Mouse (Mus musculus) layer of hippocampus, adult 9-11 months (tissue): Measurements from ENCODE around the gene Mns1.
"Not testable (repeated sequence)": the region's sequence is repeated elsewhere in the genome, so short reads cannot be mapped to it uniquely, and the experiment has no call there.

ENCODE experiments used
- DNase-seq: peaks from one replicate; pipeline ENCODE4 v3.0.0; 2022

Mns1 gene

GRCm38 (mm10) chr9:72427861-72428260, 9.9 kb upstream of the Mns1 start:
- no peak for DNase-seq

DNA sequence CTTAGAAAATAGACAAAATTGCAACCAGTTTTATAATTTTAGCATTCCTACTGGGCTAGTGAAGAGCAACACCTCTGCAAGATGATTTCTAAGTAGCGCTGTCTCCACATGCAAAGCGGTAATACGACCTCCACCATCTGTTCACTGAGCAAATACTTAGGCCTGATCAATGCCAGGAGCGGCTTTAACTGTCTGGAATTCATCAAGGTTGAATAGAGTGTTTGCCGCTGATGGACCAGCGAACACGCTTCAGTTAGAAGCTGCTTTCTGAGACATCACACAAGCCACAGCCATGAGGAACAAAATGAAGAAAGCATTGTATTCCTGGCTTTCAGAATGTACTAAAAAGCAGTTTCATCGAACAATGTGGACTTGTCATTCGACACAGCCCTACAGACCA, 2.9 kb upstream of the Mns1 start:
- no peak for DNase-seq

- no peak for DNase-seq
Observed at GRCm38 (mm10) chr9:72438749-72439148, 938 bp downstream of the Mns1 start.

DNA sequence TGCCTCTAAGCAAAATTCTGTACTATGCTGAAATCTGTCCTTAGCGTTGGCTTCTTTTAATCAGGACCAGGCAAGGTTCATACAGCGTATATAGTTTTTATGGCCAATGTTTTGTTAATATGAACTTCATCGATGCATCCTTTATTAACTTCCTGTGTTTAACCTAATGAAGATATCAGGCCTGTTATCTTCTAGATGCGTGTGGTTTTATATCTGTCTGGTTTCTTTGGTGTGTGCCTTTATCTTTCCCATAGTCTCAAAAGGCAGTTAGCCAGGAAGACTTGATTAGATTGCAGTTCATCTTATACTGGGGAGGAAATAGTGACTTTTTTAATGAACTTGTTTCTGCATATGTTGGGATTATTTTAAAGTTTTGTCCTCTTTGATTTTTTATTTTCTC, 2.5 kb downstream of the Mns1 start:
- no peak for DNase-seq

DNA sequence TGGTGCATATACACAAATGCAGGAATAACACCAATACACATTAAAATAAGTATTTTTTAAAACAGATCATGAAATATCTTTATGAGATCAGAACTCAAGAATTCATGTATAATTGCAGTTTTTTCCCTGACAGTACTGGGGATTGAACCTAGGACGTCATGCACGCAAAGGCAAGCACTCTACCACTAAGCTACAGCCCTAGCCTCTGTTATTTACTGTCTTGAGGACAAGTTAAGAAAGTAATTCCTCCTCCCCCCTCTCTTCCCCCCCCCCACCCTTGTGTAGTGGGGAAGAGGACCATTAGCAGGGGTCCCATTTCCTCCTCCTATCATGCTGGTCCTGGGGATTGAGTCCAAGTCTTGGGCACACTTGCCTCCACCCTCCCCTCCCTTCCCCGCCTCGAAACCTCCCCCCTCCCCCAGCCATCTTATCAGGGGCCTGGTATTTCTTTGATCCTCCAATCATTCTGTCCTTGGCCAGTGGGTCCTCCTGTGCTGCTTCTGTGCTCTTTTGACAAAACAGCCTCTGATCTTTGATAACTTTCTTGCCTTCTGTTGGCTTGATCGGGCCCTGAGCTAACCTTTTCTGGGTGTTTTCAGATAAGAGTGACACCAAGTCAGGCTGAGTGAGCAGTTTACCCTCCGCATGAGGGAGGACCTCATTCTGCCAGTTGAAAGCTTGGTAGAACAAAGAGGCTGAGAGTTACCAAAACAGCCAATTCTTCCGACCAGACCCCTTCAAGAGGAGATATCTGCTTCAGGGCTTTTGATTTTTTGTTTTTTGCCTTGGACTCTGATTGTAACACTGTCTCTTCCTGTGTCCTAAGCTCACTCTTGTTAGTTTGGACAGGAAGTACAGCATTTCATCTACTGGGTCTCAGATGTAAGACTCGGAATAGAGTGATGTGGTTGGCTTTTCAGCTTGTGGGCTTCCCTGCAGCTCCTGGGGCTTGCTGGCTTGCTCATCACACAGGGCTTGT, 3.4 kb downstream of the Mns1 start:
- no peak for DNase-seq

DNA sequence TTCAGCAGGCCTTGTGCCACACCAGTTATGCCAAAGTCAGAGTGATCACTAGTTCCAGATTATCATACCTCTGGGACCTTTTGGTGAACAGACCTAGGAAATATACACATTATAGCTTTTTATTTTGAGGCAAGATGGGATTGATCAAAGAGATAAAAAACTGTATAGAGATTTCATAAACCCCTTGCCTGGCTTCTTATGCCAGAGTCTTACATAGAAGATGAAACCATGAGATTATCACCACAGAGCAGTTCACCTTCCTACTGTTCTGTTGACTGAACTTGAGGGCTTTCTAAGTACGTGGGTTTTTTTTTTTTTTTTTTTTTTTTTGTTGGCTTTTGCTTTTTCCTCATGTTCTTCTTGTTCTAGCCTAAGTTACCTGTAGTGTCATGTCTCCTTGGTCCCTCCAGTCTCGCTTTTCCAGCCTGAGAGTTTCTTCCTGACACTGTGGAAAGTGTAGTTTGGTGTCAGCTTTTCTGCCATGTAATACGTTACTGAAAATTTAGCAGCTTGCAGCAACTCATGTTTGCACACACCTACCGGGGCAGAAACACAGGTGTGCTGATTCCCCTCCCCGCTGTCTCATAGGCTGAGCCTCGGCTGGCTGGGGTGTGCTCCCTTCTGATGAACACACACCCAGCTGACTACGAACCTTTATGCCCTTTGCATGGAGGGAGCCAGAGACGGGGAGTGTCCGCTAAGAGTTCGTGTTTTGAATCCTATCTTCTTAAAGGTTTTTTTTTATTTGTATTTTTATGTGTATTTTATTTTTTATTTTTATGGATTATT, 4.3 kb downstream of the Mns1 start:
- no peak for DNase-seq

DNA sequence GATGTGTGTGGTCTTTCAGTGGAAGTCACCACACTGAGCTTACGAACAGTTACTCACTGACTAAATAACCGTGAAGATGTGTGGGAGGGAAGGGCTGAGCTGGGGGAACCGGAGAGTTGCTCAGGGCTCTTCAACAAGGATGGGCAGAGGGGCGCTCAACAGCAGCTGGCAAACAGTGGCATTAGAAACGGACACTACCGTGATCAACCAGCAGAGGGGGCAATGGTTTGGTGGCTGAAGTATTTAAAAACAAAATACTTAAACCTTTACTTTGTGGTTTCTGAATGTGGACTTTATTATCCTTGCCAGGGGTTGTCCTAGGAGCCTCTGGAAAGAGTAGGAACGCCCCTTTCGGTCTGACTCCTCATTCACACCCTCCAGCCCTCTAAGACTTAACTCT, 10.2 kb downstream of the Mns1 start:
- peak; percentile 12 for DNase-seq

GRCm38 (mm10) chr9:72449367-72449766, 11.6 kb downstream of the Mns1 start:
- peak; percentile 8 for DNase-seq

DNA sequence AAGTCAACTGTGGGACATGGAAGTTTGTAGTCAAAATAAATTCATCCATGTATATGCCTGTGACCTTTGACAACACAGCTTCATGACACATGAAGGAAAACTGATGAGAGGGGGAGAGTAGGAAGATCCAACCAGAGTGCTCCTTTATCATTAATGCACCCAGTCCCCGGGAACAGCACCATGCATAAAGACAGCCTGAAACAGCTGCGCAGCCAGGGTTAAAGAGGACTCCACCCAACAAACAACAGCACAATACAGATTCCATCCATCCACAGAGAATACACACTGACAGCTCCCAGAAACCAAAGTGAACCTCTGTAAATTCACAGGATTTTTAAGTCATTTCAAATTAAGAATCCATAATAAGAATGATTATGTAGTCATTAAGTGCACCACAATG, 12.0 kb downstream of the Mns1 start:
- DNase-seq: no peak

DNA sequence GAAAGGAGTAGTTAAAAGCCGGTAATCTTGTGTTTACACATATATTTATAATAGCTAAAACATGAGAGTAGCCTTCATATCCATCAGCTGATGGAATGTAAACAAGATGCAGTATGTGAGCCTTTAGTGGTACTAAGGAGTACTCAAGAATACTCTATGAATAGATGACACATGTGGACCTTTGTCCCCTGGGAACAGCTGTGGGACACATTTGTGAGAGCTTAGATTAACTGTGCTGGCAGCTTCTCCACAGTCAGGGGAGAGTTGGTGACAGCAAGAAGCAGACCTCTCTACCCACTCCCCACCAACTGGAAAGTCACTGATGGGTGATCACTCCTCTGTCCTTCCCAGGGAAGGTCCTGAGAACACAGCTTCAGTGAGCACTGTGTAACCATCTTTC, 12.6 kb downstream of the Mns1 start:
- no peak for DNase-seq

- no peak for DNase-seq
Observed at GRCm38 (mm10) chr9:72451111-72451510, 13.3 kb downstream of the Mns1 start.

- DNase-seq: not testable (repeated sequence)
Observed at GRCm38 (mm10) chr9:72454281-72454680, 16.5 kb downstream of the Mns1 start.

DNA sequence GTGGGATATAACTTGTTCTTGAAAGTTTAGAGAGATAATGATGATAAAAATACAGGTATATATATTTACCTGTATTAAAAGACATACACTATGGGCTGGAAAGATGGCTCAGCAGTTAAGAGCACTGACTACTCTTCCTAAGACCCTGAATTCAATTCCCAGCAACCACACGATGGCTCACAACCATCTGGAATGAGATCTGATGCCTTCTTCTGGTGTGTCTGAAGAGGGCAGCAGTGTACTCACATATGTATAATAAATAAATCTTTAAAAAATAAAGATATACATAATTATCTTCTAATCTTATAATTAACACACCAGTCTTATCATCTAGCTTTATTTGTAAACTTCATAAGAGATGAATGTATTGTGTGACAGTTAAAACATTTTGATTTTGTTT, 18.6 kb downstream of the Mns1 start:
- no peak for DNase-seq

DNA sequence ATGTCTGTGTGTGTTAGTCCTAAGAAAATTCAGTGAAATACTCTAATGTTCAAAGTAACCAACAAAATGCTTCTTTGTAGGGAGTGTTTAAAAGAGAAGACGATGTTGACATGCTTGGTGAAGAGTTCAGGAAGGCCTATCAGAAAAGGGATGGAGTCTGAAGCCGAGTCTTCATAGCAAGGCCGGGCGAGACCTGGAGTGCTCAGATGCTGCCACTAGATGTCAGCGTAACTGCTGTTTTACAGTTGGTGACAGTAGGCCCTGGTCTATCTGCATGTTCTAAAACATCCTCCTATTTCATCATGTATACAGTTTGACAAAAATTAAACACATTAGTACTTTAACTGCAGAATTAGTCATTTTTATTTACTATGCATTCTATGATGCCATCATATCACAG, 20.4 kb downstream of the Mns1 start:
- DNase-seq: peak; percentile 56

- no peak for DNase-seq
Observed at GRCm38 (mm10) chr9:72459703-72460102, 21.9 kb downstream of the Mns1 start.

- no peak for DNase-seq
Observed at GRCm38 (mm10) chr9:72460767-72461166, 23.0 kb downstream of the Mns1 start.

- DNase-seq: no peak
Observed at GRCm38 (mm10) chr9:72462427-72462826, 24.6 kb downstream of the Mns1 start.

GRCm38 (mm10) chr9:72464806-72465205, 27.0 kb downstream of the Mns1 start:
- no peak for DNase-seq

DNA sequence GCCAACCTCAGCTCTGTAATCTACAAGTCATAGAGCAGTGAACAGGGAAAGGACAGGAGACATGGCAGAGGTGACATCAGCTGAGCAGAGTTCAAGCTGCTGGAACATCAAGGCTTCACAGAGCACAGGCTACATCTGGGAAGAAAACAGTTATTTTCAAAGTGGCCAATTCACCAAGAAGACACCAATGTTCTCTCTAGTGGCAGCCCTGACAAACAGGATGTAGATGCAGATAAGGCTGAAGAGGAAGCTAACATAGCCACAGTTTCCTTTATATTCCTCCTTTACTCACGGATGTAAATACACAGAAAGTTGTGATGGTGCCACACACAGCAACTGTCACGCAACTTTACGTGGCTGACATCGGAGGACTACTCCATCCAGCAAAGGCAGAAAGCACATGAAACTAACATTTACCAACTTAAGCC, 28.0 kb downstream of the Mns1 start:
- DNase-seq: no peak

GRCm38 (mm10) chr9:72467551-72468407, 30.0 kb downstream of the Mns1 start:
- DNase-seq: no peak

- DNase-seq: no peak
Observed at GRCm38 (mm10) chr9:72468616-72469015, 30.8 kb downstream of the Mns1 start.

DNA sequence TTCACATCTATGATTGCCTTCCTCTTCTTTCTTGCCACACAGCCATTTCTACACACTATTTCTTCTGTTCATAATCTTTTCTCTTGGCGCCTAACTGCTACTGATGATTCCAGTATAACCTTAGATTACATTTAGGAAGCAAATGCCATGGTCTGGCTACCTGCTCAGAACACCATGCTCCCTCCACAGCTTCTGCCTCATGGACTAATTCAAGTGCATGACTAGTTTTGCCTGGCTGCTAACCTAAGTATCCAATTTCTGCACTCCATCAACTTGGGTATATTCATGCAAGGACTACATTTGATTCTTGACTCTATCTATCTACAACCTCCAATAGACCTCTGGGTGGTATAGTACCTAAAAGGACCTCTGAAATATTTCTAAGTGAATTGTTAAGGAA, 32.0 kb downstream of the Mns1 start:
- DNase-seq: no peak

- DNase-seq: peak; percentile 75
Observed at GRCm38 (mm10) chr9:72475511-72475910, 37.7 kb downstream of the Mns1 start.
